ENCODE assay signal across 20 mouse cellular contexts in the genomic region with DNA sequence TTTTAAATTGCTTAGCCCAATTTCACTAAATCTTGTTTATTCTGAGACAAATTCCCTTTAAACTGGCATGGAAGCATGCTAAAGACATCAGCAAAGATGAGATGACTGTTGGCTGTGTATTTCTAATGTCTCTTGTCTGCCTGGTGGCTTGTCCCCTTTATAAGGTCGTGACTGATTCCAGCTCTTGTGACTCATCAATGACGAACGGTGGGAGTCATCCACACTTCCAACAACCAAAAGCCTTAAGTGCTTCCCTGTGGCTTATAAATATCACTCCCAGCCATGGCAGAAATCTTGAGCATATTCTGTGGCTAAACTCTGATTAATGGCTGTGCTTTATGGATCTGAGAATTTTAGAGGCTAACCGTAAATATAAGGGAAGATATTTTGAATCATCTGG. TPM values are rescaled to one million over a fixed set of nuclear protein-coding genes. Genes with fewer than 3 reads are reported as not detected.
"Had no signal": no experiment of that assay in that cellular context is flagged by ENCODE, and none has a peak within 500 bp of the region (broad histone marks: within the 10 kb centered on the region; RNA-seq: fewer than 3 reads in every experiment).

No protein-coding gene starts in this region.

- H3K27ac ChIP-seq: kidney, embryonic 15.5 days; limb, embryonic 10.5 days; liver, embryonic 15.5 days; macrophage; midbrain, embryonic 15.5 days; neural tube, embryonic 13.5 days had no signal

- DNase-seq: kidney, postnatal 14 days; lung, embryonic 14.5 days; lung, postnatal 10 days; right cerebral cortex, postnatal 25 days; thymus, postnatal 36 days had no signal

- H3K4me1 ChIP-seq: limb, embryonic 10.5 days; midbrain, embryonic 15.5 days; neural tube, embryonic 13.5 days had no signal

- ATAC-seq: midbrain, embryonic 15.5 days had no signal

- H3K4me3 ChIP-seq: kidney, embryonic 15.5 days; limb, embryonic 10.5 days; liver, embryonic 15.5 days; megakaryocyte, embryonic 14.5 days; midbrain, embryonic 15.5 days; neural tube, embryonic 13.5 days had no signal

- H3K36me3 ChIP-seq: kidney, embryonic 15.5 days; limb, embryonic 10.5 days; liver, embryonic 15.5 days; midbrain, embryonic 15.5 days; neural tube, embryonic 13.5 days had no signal

- H3K27me3 ChIP-seq: kidney, embryonic 15.5 days; midbrain, embryonic 15.5 days; neural tube, embryonic 13.5 days had no signal

RNA-seq across cellular contexts. Expression of gene Zg16, which starts 20.8 kb away (rescaled TPM):
- total RNA-seq: layer of hippocampus, adult 8-10 months; layer of hippocampus, postnatal 14 days; left cerebral cortex, adult 18-20 months; left cerebral cortex, postnatal 14 days; monocyte, adult 5-6 weeks had no signal
- polyA plus RNA-seq: kidney, embryonic 15.5 days; limb, embryonic 10.5 days; limb, embryonic 14.5 days; liver, embryonic 11.5 days; lung, embryonic 14.5 days; macrophage; midbrain, embryonic 11.5 days; midbrain, embryonic 15.5 days; neural tube, embryonic 13.5 days had no signal

RNA-seq across cellular contexts. Expression of gene Prrt2, which starts 45.3 kb away (rescaled TPM):
- total RNA-seq: monocyte, adult 5-6 weeks had no signal
- polyA plus RNA-seq: macrophage had no signal
